Mouse (Mus musculus) right cerebral cortex, postnatal 25 days (tissue): Measurements from ENCODE around the gene Slc41a1.

ENCODE experiments used
- DNase-seq: peaks from one replicate; pipeline ENCODE4 v3.0.0; 2022

Gene Slc41a1

GRCm38 (mm10) chr1:131828297-131829126 lies 1.2 kb downstream of the Slc41a1 start:
- DNase-seq = no peak

GRCm38 (mm10) chr1:131829279-131829678 lies 2.0 kb downstream of the Slc41a1 start:
- DNase-seq = no peak

- DNase-seq = no peak
These were observed 3.3 kb downstream of the Slc41a1 start for GRCm38 (mm10) chr1:131830561-131830960.

GRCm38 (mm10) chr1:131830971-131831641 lies 3.8 kb downstream of the Slc41a1 start:
- DNase-seq = no peak

GRCm38 (mm10) chr1:131837035-131837434 lies 9.7 kb downstream of the Slc41a1 start:
- no peak for DNase-seq

GRCm38 (mm10) chr1:131838542-131838941 lies 11.2 kb downstream of the Slc41a1 start:
- DNase-seq = no peak

- no peak for DNase-seq
These were observed 12.0 kb downstream of the Slc41a1 start for GRCm38 (mm10) chr1:131839279-131839678.

GRCm38 (mm10) chr1:131842221-131842620 lies 14.9 kb downstream of the Slc41a1 start:
- no peak for DNase-seq

- no peak for DNase-seq
These were observed 16.5 kb downstream of the Slc41a1 start for GRCm38 (mm10) chr1:131843758-131844157.

GRCm38 (mm10) chr1:131844883-131845282 lies 17.6 kb downstream of the Slc41a1 start:
- no peak for DNase-seq

GRCm38 (mm10) chr1:131846255-131846654 lies 19.0 kb downstream of the Slc41a1 start:
- DNase-seq = peak; percentile 40

- DNase-seq = no peak
These were observed 34.5 kb downstream of the Slc41a1 start for GRCm38 (mm10) chr1:131861811-131862210.

- DNase-seq = no peak
These were observed 38.3 kb downstream of the Slc41a1 start for GRCm38 (mm10) chr1:131865596-131865995.

GRCm38 (mm10) chr1:131866304-131866999 lies 39.2 kb downstream of the Slc41a1 start:
- no peak for DNase-seq

GRCm38 (mm10) chr1:131867093-131867945 lies 40.0 kb downstream of the Slc41a1 start, which contains the start of gene Rab29:
Rab29 (plus strand) TSS chr1:131867224.
- peak; percentile 85 for DNase-seq

GRCm38 (mm10) chr1:131867946-131868290 lies 40.6 kb downstream of the Slc41a1 start:
- no peak for DNase-seq

GRCm38 (mm10) chr1:131869561-131869960 lies 42.3 kb downstream of the Slc41a1 start:
- DNase-seq = no peak

- no peak for DNase-seq
These were observed 45.6 kb downstream of the Slc41a1 start for GRCm38 (mm10) chr1:131872856-131873255.

- DNase-seq = no peak
These were observed 52.5 kb downstream of the Slc41a1 start for GRCm38 (mm10) chr1:131879816-131880215.

GRCm38 (mm10) chr1:131882787-131883186 lies 55.5 kb downstream of the Slc41a1 start:
- DNase-seq = no peak

- DNase-seq = no peak
These were observed 58.9 kb downstream of the Slc41a1 start for GRCm38 (mm10) chr1:131886173-131886572.

GRCm38 (mm10) chr1:131886641-131887040 lies 59.3 kb downstream of the Slc41a1 start:
- DNase-seq = no peak
